Mouse (Mus musculus) thymus, adult 2 months (tissue): ENCODE measurements around the gene Mterf1b. TPM values are rescaled to one million over a fixed set of nuclear protein-coding genes. Genes with fewer than 3 reads are reported as not detected.
"Not testable (repeated sequence)": the region's sequence is repeated elsewhere in the genome, so short reads cannot be mapped to it uniquely, and the experiment has no call there.

Experiments
- DNase-seq: peaks from one replicate; pipeline ENCODE4 v3.0.0; 2021
- H3K27ac ChIP-seq: fragments of 200-500 bp; 2 replicates; pipeline ENCODE4 v1.5.1; 2012; ENCODE audit warnings: low read length, control low read depth; ENCODE audit not compliant: control insufficient read depth, insufficient read depth
- H3K27me3 ChIP-seq: fragments of 200-500 bp; 2 replicates; pipeline ENCODE4 v1.6.1; 2012; ENCODE audit warnings: mild to moderate bottlenecking, low read length, moderate library complexity, mixed read lengths; ENCODE audit not compliant: control insufficient read depth, insufficient read depth
- H3K36me3 ChIP-seq: fragments of 200-500 bp; 2 replicates; pipeline ENCODE4 v1.6.1; 2012; ENCODE audit warnings: mild to moderate bottlenecking, low read length, moderate library complexity; ENCODE audit not compliant: control insufficient read depth, insufficient read depth
- H3K4me1 ChIP-seq: fragments of 200-500 bp; replicated peaks from 2 replicates; pipeline ENCODE4 v1.6.1; 2012; ENCODE audit warnings: low read length; ENCODE audit not compliant: control insufficient read depth, insufficient read depth
- H3K4me3 ChIP-seq: fragments of 200-500 bp; 2 replicates; pipeline ENCODE4 v1.5.1; 2012; ENCODE audit warnings: mild to moderate bottlenecking, low read length, control low read depth, moderate library complexity; ENCODE audit not compliant: control insufficient read depth, insufficient read depth
- CTCF ChIP-seq: fragments of 200-500 bp; IDR thresholded peaks from 2 replicates; pipeline ENCODE4 v1.5.1; 2012; ENCODE audit warnings: mild to moderate bottlenecking, control low read depth, low read length, moderate library complexity, borderline replicate concordance; ENCODE audit not compliant: control insufficient read depth, poor library complexity, insufficient read depth; ENCODE audit errors: extremely low read depth
- POLR2A ChIP-seq: fragments of 200-500 bp; IDR thresholded peaks from 2 replicates; pipeline ENCODE4 v1.6.1; 2012; ENCODE audit warnings: mild to moderate bottlenecking, low read length, control low read depth, moderate library complexity; ENCODE audit not compliant: control insufficient read depth, poor library complexity, insufficient read depth; ENCODE audit errors: extremely low read depth
- WGBS: fragments of 180-500 bp; shearing (Covaris S2); methylation state at CpG from one replicate; pipeline ENCODE4 v1.1.7; 2018; 5-methylcytosine and 5-hydroxymethylcytosine counted together
- polyA plus RNA-seq: library from polyadenylated mRNA; depleted of rRNA; stranded (reverse); fragments of >200 nt; gene quantifications from 2 replicates; pipeline ENCODE4 v1.2.3, GENCODE M21; 2012; rRNA removed

Mterf1b gene
- 0.34 and 0.68 TPM in 2 replicates for polyA plus RNA-seq

GRCm38 (mm10) chr5:4191671-4192480 lies at the start of gene Mterf1b:
Mterf1b (plus strand) TSS chr5:4192367.
- H3K36me3 ChIP-seq, H3K4me1 ChIP-seq, DNase-seq, H3K27me3 ChIP-seq, H3K27ac ChIP-seq, H3K4me3 ChIP-seq: not testable (repeated sequence)
- WGBS: 67% methylated on average over 11 of the region's 37 CpGs

- not testable (repeated sequence) for H3K27ac ChIP-seq, H3K4me3 ChIP-seq, H3K36me3 ChIP-seq, H3K4me1 ChIP-seq, H3K27me3 ChIP-seq, DNase-seq
- 98% methylated on average over 5 of the region's 5 CpGs for WGBS
Observed at GRCm38 (mm10) chr5:4159418-4160071, 32.6 kb upstream of the Mterf1b start.

- DNase-seq: no peak
- no peaks in the 10 kb centered on the region for H3K36me3 ChIP-seq
- H3K4me3 ChIP-seq: no peak overlapping the region
- TF ChIP-seq CTCF (no peak), POLR2A (no peak)
- H3K27me3 ChIP-seq: no peaks in the 10 kb centered on the region
- H3K27ac ChIP-seq: no peak overlapping the region
- 86% methylated on average over 3 of the region's 3 CpGs for WGBS
- no peaks in the 10 kb centered on the region for H3K4me1 ChIP-seq
Observed at GRCm38 (mm10) chr5:4161554-4161953, 30.6 kb upstream of the Mterf1b start.

GRCm38 (mm10) chr5:4162461-4162860 lies 29.7 kb upstream of the Mterf1b start:
- Histone ChIP-seq H3K27ac (no peak overlapping the region), H3K27me3 (no peaks in the 10 kb centered on the region), H3K4me3 (no peak overlapping the region), H3K36me3 (no peaks in the 10 kb centered on the region), H3K4me1 (no peaks in the 10 kb centered on the region)
- 61% methylated on average over 7 of the region's 7 CpGs for WGBS
- TF ChIP-seq CTCF: no peak
- no peak for TF ChIP-seq POLR2A
- no peak for DNase-seq

GRCm38 (mm10) chr5:4167813-4168529 lies 24.2 kb upstream of the Mterf1b start:
- not testable (repeated sequence) for H3K4me1 ChIP-seq, DNase-seq, H3K27me3 ChIP-seq, H3K27ac ChIP-seq, H3K4me3 ChIP-seq, H3K36me3 ChIP-seq
- 81% methylated on average over 6 of the region's 6 CpGs for WGBS

GRCm38 (mm10) chr5:4168530-4168926 lies 23.6 kb upstream of the Mterf1b start:
- not testable (repeated sequence) for H3K4me3 ChIP-seq, H3K36me3 ChIP-seq, DNase-seq, H3K4me1 ChIP-seq, H3K27me3 ChIP-seq, H3K27ac ChIP-seq
- 94% methylated on average over 4 of the region's 4 CpGs for WGBS

- not testable (repeated sequence) for H3K27me3 ChIP-seq, H3K27ac ChIP-seq, H3K4me1 ChIP-seq, H3K4me3 ChIP-seq, DNase-seq, H3K36me3 ChIP-seq
- 76% methylated on average over 3 of the region's 3 CpGs for WGBS
Observed at GRCm38 (mm10) chr5:4176421-4176820, 15.7 kb upstream of the Mterf1b start.
